Mouse (Mus musculus): ENCODE results near the gene Epc2. TPM values are rescaled to one million over a fixed set of nuclear protein-coding genes. Genes with fewer than 3 reads are reported as not detected.

The Epc2 gene
- polyA plus RNA-seq (2021; fragmentation: Nextera tagmentation) = 5.5 and 6.2 TPM in 2 replicates
- long read RNA-seq, experiment 1, partial matches to known transcripts = 8 of 10 reads
- long read RNA-seq, experiment 1, other reads (novel, unspliced or antisense) = 2 of 10 reads
- long read RNA-seq, experiment 2, full-length matches to known transcripts = 1 of 27 reads
- long read RNA-seq, experiment 2, partial matches to known transcripts = 19 of 27 reads
- long read RNA-seq, experiment 2, other reads (novel, unspliced or antisense) = 7 of 27 reads

GRCm38 (mm10) chr2:49450931-49451636, at the start of gene Epc2:
Gene Epc2 (plus strand): TSS chr2:49451486.

Other genes starting within 250 kb of the Epc2 start
- 152 and 184 TPM in 2 replicates for gene Kif5c, start 167.8 kb downstream of the Epc2 start, polyA plus RNA-seq (2021; fragmentation: Nextera tagmentation)

Measured in layer of hippocampus, adult 6 months (tissue).